Mouse (Mus musculus) megakaryocyte, embryonic 14.5 days (primary cell): ENCODE measurements around the gene Cped1.

Experiments
- FLI1 ChIP-seq: IDR thresholded peaks from 2 replicates; pipeline ENCODE4 v1.6.1; 2012; ENCODE audit warnings: low read length, inconsistent platforms, mixed read lengths
- GATA1 ChIP-seq: IDR thresholded peaks from 3 replicates; pipeline ENCODE4 v1.6.1; 2012; ENCODE audit warnings: mixed read lengths, low read length, inconsistent platforms, borderline replicate concordance

DNA sequence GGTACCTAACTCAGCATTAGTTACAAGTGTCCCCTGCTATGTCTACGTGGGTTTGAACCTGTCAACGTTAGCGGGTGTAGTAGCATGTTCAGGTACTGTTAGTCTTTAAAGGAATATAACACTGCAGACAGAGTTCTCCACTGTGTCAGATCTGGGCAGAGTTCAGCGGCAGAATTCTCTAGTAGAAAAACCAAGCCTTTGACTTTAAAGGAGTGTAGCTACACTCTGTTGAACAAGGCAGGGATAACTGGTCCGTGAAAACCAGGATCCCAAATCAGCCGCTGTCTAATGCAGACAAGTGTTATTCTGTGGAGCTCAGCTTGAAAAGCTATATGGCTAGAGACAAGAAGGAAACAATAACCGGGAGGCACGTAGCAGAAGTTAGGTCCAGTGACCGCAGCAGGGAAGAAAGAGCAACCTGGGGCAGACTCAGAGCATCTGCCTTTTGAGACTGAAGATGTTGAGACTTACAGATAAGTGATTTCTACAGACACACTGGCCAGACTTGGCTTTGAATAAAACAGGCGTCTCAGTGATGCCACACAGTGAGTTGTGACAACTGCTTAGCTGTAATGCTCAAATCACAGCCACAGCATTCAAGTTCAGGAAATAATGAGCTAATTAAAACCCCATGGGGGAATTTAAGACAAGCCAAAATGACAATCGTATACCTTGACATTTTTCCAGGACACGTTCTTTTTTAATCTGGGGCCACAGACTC, 219.5 kb downstream of the Cped1 start:
- TF ChIP-seq GATA1 (no peak), FLI1 (no peak)
